Mouse (Mus musculus) c-Kit-negative CD71-positive TER-119-positive erythroid progenitor cells, embryonic 14.5 days (primary cell): ENCODE measurements around the gene Tk1.
"Not testable (repeated sequence)": the region's sequence is repeated elsewhere in the genome, so short reads cannot be mapped to it uniquely, and the experiment has no call there.

ENCODE experiments used
- DNase-seq: peaks from one replicate; pipeline ENCODE4 v3.0.0-alpha.2; 2013; ENCODE audit warnings: low read depth, low spot score

Gene Tk1

DNA sequence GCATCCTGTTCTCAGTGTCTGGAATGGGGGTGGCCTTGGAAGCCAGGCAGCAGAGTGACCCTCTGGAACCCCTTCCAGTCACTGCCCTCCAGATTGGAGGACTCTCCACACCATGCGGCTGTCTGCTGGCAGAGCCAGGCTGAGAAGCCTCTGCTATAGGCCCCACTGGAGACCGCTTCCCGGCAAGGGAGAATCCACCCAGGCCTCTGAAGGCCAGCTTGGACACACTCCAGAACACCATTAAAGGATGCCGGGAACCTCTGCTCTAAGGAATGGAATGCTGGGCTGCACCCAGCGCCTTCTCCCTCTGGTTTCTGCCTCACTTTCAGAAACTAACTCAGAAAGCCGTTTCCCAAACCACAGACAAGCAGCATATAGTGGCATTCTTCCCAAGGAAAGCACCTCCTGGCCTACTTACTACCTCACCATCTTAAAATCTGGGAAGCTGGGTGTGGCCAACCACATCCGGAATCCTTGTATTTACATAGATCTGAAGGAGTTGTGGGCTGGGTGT is 3.1 kb downstream of the Tk1 start:
- DNase-seq = no peak

DNA sequence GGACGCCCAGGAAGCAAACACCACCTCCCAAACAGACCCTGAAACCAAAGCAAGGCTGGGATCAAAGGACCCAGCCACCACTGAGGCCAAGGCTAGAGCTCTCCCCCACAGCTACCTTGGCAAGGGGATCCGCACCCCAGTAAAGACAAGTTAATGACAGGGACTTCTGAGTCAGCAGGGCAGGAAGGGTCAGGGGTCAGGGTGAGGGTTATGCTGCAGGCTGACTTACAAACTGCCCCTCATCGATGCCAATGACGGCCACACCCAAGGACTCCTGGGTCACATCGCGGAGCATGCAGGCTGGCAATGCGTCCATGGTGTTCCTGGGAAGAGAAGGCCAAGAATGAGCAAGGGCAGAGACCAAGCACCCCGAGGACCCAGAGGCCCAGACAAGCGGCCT is 4.0 kb downstream of the Tk1 start:
- DNase-seq = no peak

DNA sequence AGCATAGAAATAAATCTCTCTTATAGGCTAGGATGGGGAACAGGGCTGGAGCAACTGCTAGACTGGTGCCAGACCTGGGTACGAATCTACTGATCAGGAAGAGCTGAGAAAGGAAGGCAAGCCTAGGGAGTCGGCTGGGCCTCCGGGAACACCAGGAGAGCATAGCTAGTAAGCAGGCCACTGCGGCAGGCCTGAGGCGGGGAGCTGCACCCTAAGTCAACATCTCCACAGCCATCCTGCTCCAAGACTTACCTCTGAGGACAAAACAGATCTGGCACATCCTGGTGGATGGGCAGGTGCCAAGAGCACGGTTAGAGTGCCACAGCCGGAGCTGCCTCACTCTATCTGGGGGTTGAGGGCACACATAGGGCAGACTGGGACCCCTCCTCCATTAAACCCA is 5.7 kb downstream of the Tk1 start:
- no peak for DNase-seq

DNA sequence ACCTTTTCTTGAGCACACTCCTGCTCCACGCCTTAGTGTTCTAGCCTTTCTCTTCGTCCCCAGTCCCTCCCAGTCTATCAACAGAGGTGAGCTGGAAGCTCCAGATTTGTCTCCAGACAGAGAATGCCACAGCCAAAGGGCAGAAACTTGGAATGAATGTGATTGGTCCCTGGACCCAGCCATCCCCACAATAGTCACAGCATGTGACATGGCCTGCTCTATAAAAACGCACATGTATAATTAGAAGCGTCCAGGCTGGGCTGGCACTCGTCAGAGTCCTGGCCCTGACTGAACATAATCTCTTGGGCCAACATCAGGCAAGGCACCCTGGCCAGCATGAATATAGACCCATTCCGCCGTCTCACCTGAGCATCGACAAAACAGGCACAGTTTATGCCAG is 6.8 kb downstream of the Tk1 start:
- no peak for DNase-seq

DNA sequence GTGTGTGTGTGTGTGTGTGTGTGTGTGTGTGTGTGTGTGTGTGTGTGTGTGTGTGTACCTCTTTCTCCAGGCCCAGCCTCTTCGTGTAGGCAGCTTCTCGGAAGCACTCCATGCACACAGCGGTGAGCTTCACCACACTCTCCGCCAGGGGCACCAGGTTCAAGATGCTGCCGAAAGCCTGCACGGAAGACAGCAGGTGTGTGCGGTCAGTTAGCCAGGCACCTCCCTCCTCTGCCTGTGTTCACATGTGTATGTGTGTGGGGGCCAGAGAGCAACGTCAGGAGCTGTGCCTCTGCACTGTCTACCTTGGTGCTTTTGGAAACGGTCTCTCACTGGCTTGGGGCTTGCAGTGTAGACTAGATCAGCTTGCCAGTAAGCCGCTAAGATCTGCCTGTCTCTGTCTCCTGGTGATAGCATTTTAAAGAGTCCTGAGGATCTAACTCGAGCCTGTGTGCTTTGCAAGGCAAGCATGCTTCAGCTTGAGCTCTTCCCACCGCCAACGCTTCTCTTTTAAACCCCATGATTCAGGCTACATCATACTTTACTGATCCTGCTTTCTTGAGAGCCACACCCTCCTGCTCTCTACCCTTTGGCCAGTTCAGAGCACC is 9.4 kb downstream of the Tk1 start:
- DNase-seq = no peak

DNA sequence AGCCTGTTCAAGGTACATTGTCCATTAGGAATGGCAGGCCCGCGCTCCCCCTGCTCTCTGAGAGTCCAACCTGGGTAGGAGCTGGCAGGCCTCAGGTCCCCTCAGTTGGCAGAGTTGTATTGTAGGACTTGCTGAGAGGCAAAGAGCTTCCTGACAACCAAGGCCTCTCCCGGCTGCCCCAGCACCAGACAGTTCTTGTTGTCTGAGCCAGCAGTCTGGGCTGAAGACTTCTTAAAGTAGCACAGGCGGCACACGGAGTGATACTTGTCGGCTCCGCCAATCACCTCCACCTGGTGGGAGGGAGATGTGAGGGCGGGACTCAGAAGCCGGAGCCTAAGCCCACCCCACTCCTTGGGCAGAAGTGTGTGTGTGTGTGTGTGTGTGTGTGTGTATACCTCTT is 10.0 kb downstream of the Tk1 start:
- DNase-seq = not testable (repeated sequence)

DNA sequence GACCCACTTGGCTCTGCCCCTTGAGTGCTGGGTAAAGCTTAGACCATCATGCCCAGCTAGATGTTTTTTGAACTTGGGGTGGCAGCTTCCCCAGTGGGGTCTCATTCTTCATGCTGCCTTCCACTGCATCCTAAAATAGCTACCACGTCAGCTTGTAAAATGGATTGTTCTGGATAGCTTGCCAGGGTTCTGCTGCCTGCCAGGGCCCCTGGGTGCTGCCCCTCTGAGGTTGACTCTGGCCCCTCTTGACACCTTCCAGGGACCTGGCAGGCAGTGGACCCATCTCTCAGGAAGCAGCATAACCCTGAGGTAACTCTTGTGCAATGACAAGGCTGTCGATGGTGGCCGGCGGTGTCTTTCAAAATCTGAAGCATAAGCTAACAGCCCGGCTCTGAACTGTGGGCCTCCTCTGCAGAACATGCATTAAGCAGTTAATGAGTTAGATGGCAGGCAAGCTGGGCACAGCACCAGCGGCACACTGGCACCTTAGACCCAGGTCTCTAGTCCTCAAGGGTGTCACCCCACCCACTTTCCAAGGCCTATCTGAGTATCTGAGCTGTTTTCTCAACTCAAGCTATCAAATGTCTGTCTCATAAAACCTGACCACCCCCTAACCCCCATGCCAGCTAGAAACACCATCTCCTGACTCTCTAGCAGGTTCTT is 11.1 kb downstream of the Tk1 start:
- no peak for DNase-seq

DNA sequence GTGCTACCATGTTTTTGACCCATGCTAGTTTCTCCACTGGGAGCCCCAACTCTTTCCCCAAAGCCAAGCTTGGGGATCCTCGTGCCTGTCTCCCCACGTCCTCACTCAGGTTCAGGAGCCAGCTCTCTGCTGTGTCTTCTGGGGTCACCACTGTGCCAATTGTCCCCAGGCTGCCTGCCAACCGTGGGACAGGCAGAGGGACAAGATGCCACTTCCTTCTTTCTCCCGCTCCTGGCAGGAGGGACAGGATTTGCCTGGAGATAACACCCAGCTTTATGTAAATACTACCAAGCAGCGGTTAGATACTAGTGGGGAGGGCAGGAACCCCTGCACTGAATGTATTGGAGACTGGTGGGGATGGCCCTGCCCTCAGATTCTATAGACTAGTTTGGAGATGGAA is 12.0 kb downstream of the Tk1 start:
- no peak for DNase-seq

DNA sequence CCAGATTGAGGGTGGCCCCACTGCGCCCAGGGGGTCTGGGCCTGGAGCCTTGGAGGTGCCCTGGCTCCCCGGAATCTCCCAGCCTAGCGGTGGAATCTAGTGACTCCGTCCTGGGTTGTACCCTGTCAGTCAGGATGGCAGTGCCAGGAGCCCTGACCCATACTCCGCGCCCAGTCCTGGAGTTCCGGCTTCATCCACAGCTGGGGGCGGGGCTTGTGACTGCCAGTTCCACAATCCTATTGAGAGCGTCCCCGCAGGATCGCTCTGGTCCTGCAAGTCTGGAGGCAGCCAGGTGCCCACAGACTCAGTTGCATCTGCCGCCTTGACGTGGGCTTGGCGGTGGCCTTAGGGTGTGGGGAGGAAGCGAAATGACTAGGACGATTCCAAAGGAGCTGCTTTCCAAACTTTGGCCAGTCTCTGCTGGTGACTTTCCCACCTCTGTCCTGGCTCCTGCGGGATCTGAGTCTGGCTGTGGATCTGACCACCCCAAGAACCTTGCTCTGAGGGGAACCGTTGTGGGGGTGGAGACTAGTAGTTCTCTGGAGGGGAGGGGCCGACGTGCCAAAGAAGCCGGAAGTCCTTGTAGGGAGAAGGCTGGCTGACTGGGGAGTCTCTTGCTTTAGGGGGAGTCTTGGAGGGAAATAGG is 15.4 kb downstream of the Tk1 start:
- DNase-seq = peak; percentile 76

DNA sequence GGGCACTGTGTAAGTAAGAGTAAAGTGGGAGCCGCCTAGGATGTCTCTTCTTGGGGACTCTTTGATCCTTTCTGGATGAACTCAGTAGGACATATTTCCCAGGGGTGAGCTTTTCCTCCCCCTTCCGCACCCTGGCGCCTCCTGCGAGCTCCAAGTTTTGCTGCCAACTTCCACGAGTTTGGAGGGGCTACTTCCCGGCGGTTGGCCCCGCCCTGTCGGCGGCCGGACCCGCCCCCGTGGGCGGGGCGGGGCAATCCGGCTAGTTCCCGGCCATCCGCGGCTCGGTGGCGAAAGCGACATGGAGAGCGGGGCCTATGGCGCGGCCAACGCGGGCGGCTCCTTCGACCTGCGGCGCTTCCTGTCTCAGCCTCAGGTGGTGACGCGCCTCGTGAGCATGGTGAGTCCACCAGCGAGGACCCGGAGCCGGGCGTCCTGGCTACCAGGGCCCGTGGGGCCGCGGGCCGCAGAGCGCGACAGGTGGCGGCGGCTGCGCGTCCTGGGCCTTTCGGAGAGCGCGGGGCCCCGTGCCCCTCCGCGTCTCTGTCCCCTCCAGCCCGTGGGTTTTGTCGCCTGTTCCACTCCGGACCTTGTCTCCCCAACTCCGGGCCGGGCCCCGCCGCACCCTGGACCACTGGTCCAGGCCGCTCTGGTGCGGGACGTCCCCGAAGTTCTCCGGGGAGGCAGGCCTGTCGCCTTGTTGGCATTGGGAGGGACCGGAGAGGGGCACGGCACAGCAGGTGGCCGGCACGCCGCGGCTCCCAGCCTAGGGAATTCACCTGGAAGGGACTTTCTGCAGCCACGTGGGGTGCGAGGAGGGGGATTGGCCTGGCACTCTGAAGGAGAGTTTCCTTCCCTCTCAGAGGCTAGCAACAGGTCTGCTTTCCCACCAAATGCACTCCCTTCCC is 16.2 kb downstream of the Tk1 start, which contains the start of the genes Gm20708 and Syngr2:
Gene Gm20708 (plus strand): TSS at position 262 of the 905 bp plus-strand sequence.
Gene Syngr2 (plus strand): TSS at position 262 of the 905 bp plus-strand sequence.
- peak; percentile 77 for DNase-seq

DNA sequence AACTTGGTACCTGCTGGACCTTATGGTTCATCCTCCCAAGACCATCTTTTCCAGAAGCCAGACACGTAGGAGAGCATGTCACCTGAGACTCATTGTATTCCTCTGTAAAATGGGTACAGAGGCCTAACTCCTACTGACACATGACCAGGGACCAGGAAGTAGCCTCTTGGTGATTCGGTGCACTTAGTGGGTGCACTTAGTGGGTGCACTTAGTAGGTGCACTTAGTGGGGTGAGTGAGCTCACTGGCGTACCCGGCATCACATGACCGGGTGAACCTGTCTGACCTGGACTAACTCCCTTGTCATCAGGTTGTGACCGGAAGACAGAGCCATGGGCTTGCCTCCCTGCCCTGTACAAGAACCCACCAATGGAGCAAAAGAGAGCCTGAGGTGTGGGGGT is 19.1 kb downstream of the Tk1 start:
- DNase-seq = no peak

DNA sequence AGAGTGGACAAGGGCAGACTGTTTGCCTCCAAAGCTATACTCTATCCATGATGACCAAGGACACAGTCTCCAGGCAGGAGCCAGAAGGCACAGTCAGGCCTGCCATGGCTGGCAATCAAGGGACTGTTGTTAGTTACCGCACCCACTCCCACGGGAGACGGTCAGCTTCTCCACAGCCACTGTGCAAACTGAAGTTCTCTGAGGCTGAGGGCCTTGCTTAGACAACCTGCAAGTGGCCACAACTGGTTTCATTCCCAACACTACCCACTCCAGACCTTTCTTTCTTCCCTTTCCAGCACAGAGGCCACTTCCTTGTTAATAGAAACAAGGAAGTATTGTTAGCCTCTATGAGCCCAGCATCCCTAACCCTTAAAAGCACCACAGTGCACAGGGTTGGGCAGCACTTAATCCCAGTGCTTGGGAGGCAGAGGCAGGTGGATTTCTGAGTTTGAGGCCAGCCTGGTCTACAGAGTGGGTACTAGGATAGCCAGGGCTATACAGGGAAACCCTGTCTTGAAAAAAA is 22.7 kb downstream of the Tk1 start:
- no peak for DNase-seq

DNA sequence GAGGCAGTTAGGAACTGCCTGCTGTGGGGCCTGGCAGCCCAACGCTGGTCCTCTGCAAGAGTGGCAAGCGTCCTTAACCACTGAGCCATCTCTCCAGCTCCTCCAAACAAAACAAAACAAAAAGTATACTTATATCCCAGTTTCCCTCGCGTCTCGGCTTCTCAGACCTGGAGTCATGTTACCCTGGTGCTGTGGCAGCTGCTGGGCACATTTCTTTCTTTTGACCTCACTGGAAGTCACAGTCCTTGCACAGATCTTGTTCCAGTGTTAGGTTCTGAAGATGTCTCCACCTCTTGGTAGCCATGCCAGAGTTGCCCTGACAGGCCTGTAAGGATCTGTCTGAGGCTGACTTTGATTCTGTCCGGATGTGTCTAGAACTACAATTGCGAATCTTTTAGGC is 24.2 kb downstream of the Tk1 start:
- no peak for DNase-seq

DNA sequence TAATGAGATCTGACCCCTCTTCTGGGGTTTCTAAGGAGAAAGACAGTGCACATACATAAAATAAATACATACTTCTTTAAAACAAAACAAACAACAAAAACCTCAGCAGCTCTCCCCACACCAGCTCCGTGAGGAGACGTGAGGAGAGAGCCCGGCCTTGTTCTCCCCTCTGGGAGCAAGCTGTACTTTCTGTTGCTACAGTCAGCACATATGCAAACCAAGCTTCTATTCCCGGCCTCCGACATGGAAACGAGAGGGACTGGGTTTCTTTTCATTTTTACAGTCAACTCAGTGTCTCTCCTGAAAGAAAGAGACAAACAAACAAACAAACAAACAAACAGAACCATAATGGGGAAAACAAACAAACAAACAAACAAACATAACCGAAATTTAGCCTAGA is 25.9 kb downstream of the Tk1 start:
- no peak for DNase-seq

DNA sequence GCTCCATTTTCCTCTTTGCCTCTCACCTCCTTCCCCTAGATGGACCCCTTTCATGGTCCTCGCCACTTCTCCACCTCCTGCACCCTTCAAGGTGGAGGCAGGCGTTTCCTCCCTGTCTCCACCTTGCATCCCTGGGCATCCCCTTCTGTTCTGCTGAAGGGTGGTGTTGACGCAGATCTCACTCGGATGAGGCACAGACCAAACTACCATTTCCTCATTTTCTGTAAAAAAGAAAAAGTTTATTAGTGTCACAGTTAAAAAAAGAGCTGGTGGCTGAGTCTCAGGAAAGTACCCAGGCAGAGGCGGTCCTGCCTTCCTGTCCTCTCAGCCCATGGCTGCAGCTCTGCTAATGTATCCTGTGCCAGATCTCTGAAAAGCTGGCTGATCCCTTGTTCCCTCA is 26.7 kb downstream of the Tk1 start:
- no peak for DNase-seq

DNA sequence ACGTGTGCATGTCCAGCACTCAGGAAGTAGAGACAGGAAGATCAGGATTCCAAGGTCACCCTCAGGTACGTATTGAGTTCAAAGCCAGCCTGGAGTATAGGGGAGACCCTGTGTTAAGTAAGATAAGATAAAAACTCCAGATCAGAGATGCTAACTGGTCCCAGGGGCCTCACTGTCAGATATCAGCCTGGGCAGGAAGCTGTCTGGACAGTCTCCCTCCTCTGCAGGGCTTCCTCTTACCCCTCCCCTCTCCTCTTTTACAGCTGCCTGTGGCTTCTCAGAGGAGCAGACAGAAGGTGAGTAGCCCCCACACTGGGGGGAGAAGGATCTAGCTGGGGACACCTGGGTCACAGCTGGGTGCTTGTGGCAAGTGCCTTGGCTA is 27.7 kb downstream of the Tk1 start:
- DNase-seq = no peak

DNA sequence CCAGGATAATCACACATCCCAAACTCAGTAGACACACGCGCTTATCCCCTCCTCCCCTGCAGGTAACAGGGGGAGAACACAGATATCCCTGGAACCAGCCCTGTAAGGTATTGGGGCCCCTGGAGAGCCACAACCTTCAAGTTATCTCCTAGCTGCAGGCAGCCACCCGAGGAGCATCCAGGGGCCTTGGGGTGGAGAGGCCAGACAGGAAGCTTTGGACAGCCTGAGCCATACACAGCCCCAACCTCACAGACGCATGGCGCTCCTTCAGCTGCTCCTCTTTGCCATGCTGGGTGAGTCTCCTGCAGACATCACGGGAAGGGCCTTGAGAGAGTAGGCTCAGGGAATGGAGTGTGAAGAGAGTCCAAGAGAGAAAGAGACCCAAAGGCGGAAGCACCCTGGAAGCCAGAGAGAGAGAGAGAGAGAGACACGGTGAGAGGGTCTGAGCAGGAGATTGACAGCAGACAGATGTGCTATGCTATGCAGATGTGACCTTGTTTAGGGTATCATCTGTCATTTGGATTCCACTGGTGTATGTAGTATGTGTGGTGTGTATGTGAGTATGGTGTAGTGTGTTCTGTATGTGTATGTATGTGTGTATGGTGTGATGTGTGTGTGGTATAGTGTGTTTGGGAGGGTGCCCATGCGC is 28.3 kb downstream of the Tk1 start, which contains the start of gene 6030468B19Rik:
Gene 6030468B19Rik (plus strand): TSS at position 150 of the 649 bp plus-strand sequence.
- DNase-seq = peak; percentile 84

DNA sequence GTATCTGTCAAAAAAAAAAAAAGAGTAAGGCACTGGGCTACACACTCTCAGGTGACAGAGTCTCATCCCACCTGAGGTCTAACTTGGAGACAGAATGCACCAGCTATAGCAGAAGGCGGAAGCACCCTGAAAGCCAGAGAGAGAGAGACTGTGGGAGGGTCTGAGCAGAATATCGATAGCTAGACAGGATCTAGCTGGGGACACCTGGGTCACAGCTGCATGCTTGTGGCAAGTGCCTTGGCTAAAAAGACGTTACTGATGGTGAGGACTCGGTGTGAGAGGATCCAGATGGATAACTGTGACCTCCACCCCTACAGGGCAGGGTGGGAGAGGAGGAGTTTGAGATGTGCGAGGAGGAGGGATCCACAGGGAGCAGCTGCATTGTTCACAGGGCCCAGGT is 28.9 kb downstream of the Tk1 start:
- no peak for DNase-seq

DNA sequence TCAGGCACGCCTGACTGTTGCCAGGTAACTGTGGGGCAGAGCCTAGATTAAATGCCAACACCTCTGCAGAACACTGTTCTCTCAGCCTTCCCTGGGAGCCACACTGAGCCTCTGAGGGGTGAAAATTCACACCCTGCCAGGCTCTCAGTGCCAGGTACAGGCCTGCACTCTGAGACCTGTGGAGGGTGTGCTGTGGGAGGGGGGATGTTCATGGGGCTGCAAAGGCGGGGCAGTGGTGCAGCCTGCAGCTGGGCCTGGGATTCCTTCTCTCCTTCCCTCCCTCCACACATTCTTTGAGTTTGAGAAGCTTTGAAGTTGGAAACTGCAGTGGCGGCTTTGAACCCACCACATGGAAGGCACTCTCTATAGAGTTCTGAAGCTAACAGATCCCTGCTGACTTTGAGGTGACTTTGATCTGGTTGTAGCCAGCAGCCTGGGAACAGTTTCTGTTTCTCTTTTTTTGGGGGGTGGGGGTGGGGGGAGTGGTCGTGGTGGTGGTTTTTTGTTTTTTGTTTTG is 31.8 kb downstream of the Tk1 start:
- no peak for DNase-seq

DNA sequence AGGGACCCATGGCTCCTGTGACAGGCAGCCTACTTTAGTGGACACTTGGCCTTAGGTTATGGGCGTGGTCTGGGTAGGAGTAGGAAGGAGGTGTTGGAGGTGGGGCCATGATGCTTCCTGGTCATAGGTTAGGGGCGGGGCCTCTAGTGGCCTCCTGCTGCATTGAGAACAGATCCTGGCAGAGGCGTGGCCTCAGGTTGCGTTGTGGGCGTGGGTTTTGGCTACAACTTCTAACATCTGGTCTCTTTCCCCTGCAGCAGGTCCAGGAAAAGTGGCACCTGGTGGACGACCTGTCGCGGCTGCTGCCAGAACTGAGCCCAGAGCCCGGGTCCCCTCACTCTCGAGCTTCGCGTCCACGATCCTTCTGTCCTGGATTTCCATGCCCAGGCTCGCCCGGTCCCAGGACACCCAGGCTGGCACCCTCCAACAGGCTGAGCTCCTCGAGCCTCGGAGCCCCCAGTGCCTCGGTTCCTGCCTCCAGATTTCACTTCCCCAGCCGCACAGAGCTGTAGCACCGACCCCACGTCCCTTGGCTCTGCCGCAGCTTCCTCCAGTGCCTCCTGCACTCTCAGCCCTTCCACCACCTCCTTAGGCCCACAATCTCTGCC is 33.5 kb downstream of the Tk1 start:
- DNase-seq = peak; percentile 94

DNA sequence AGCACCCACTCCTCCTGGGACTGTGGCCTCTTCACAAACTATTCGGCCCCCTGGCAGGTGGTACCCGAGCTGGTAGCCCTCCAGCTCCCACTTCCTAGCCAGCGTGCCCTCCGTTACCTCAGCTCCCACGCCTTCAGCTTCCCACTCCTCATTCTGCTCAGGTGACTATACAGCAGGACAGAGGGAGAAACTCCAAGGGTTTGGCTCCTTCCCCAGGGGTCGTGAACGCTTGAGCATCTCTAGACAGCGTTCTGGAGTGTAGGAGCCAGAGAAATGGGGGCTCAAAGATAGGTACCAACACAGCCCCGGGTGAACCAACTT is 34.5 kb downstream of the Tk1 start:
- no peak for DNase-seq
